Mouse (Mus musculus) spleen, adult 2 months (tissue): ENCODE measurements around the gene Tnfsf11.

ENCODE experiments used
- CTCF ChIP-seq: fragments of 200-500 bp; IDR thresholded peaks from 2 replicates; pipeline ENCODE4 v1.5.1; 2011; ENCODE audit warnings: mild to moderate bottlenecking, inconsistent platforms; ENCODE audit not compliant: insufficient read depth, insufficient read length, insufficient replicate concordance; ENCODE audit errors: extremely low read depth
- POLR2A ChIP-seq: fragments of 200-500 bp; IDR thresholded peaks from 2 replicates; pipeline ENCODE4 v1.6.1; 2011; ENCODE audit warnings: low read depth, low read length, inconsistent platforms

GRCm38 (mm10) chr14:78355381-78355780 lies 47.5 kb upstream of the Tnfsf11 start:
- TF ChIP-seq CTCF = no peak
- TF ChIP-seq POLR2A = no peak
